In the genomic region with DNA sequence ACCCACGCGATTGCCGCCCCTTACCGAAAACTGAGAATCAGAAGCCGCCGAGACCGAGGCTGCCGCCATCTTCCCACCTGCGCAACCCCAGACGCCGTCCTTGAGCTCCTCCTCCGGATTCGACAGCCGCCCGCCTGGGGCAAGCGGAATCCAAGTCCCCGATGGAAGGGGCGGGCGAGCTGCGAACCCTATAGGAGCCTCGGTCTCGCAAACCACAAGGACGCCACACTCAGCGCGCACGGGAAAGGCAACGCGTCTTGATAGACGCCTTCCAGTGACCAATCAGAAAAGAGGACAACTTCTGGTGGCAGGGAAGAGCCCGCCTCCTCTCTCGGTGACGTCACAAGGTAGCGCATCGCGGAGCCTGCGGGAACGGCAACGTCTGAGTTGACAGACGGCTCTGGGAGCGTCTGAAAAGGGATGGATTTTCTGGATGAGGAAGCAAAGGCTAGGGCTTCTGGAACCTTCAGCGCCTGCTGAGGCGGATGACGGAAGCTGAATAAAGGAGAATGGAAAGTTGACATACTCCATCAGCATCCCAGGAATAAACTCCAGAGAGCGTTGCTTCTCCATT, we compare ENCODE assay signal across 8 mouse cellular contexts. TPM values are rescaled to one million over a fixed set of nuclear protein-coding genes. Genes with fewer than 3 reads are reported as not detected.
DNase-seq lines count a peak whose midpoint lies in the region; ATAC-seq lines count a peak whose summit lies in the region.

Gene Cep57 (minus strand): TSS at position 276 of the 574 bp plus-strand sequence.

- under 1% methylated on average over 44 of the region's 44 CpGs for WGBS in lung, embryonic 16.5 days

- H3K36me3 ChIP-seq in lung, embryonic 16.5 days (ENCODE audit: control insufficient read depth, insufficient read depth, low read length), result peaks cover 7% of the 10 kb centered on the region

- H3K9me3 ChIP-seq in lung, embryonic 16.5 days (ENCODE audit: control insufficient read depth, low read length), result no peaks in the 10 kb centered on the region

- no peaks in the 10 kb centered on the region for H3K27me3 ChIP-seq in lung, embryonic 16.5 days (ENCODE audit: control insufficient read depth, insufficient read depth, low read depth, low read length)

- peaks cover 16% of the 10 kb centered on the region for H3K4me1 ChIP-seq in lung, embryonic 16.5 days (replicated peaks; ENCODE audit: control insufficient read depth, insufficient read depth, low read length)

- ATAC-seq in hematopoietic stem cell, adult 5-6 weeks (replicated peaks in 1 of 2; ENCODE audit: insufficient read depth in 1 of 2, low FRiP score in 2 of 2, low TSS enrichment in 1 of 2, low read depth in 1 of 2, poor library complexity in 2 of 2, severe bottlenecking in 2 of 2), result peak; percentile 87 to 90
- ATAC-seq in lung, embryonic 16.5 days (ENCODE audit: low read depth), result peak; percentile 91

- peak within 1 kb of the TSS; percentile 98 for H3K27ac ChIP-seq in lung, embryonic 16.5 days (ENCODE audit: low read length)

- peak within 1 kb of the TSS; percentile 85 for H3K4me3 ChIP-seq in lung, embryonic 16.5 days (ENCODE audit: low read length)

- peak; percentile 99 for DNase-seq in MEL-GATA-1-ER (ENCODE audit: extremely low read depth, low read depth)
- peak; percentile 96 for DNase-seq in cerebellum, adult 8-10 months
- DNase-seq in forelimb bud, embryonic 11.5 days (ENCODE audit: low read depth, low spot score), result peak; percentile 99
- peak; percentile 98 for DNase-seq in layer of hippocampus, adult 9-10 months (ENCODE audit: low spot score)
- DNase-seq in ovary, postnatal 10 days (ENCODE audit: low spot score), result peak; percentile 85
- DNase-seq in thymus, postnatal 10 days (ENCODE audit: low spot score in 2 of 2), result peak; percentile 95

- peak within 1 kb of the TSS; percentile 96 for H3K9ac ChIP-seq in lung, embryonic 16.5 days (ENCODE audit: low read length)

- peak within 1 kb of the TSS; percentile 86 for H3K4me2 ChIP-seq in lung, embryonic 16.5 days (ENCODE audit: low read depth, low read length)

RNA-seq across cellular contexts. Expression of gene Cep57, which starts in this region (rescaled TPM):
- total RNA-seq in hematopoietic stem cell, adult 5-6 weeks (2017), result 88.6 and 93.5 TPM in 2 replicates
- polyA plus RNA-seq in lung, embryonic 16.5 days (2015; fragmentation: Nextera tagmentation; extraction: Ambion mirVana), result 50.4 and 52.7 TPM in 2 replicates

Comparison
In these comparisons a context has a peak if more than half of its experiments do, and no peak if none do; other contexts are left out.
1. Peak in every context shown above with its lines: DNase-seq, ATAC-seq, H3K4me3 ChIP-seq and H3K27ac ChIP-seq.